Mouse (Mus musculus): ENCODE data around the gene Lrrc4c. TPM values are rescaled to one million over a fixed set of nuclear protein-coding genes. Genes with fewer than 3 reads are reported as not detected.

Gene Lrrc4c
- polyA plus RNA-seq, 1 experiment from 2014 or later = 0.58 TPM

DNA sequence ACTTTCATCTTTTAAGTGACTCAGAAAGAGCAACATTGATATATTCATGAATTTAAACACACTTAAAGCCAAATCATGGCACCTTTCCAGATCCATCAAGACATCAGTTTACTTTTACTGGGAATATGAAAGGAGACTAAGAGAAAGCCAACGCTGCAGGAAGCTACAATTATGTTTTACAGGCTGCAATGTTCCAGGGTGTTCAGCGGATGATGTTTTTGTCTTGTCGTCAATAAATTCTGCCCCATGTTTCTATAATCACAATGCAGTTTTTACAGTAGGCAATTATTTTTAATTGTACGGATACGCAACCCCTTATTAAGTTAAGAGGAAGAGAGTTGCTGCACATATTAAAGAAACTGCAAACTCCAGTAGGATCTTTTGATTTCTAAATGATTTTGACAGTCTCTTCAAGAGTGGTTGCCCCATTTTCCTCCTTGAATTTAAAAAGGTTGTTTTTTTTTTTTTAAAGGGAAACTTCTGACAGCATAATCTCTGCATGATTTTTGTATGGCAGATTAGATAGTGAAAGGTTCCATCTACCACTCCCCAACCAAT lies 532.9 kb downstream of the Lrrc4c start:
- Histone ChIP-seq H3K27me3 (ENCODE audit: control insufficient read depth, insufficient read depth, low read length) (no peaks in the 10 kb centered on the region), H3K36me3 (ENCODE audit: control insufficient read depth, insufficient read depth, low read length) (no peaks in the 10 kb centered on the region), H3K4me1 (ENCODE audit: control insufficient read depth, insufficient read depth, low read length) (no peaks in the 10 kb centered on the region), H3K9ac (ENCODE audit: low read depth, low read length) (no peak overlapping the region), H3K9me3 (ENCODE audit: control insufficient read depth, low read length) (no peaks in the 10 kb centered on the region), H3K27ac (ENCODE audit: low read depth, low read length) (no peak overlapping the region), H3K4me2 (replicated peaks; ENCODE audit: low read depth, low read length) (no peak overlapping the region), H3K4me3 (ENCODE audit: low read length) (no peak overlapping the region)
- 91% methylated on average over 5 of the region's 5 CpGs for WGBS
- no peak for ATAC-seq (ENCODE audit: low FRiP score, low TSS enrichment)

DNA sequence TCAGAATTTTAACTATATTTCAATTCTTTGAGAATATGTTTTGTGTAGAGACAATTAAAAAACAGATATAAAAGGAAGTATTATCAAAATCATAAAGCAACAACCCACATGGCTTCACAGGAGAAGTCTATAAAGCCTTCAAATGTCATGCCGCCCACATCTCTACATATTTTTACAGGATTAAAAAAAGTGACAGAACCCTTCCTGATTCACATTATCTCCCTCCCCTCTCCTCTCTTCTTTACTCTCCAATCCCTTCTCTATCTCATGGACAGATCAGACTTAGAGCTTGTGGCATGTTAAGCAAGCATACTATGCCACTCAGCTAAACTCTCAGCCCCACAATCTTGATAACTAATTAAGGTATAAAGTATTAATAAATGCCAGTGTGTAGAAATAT lies 535.8 kb downstream of the Lrrc4c start:
- no peaks in the 10 kb centered on the region for H3K27me3 ChIP-seq (ENCODE audit: control insufficient read depth, insufficient read depth, low read length)
- no peak for ATAC-seq (ENCODE audit: low FRiP score, low TSS enrichment)
- H3K9me3 ChIP-seq (ENCODE audit: control insufficient read depth, low read length) = no peaks in the 10 kb centered on the region
- no peak overlapping the region for H3K27ac ChIP-seq (ENCODE audit: low read depth, low read length)
- H3K9ac ChIP-seq (ENCODE audit: low read depth, low read length) = no peak overlapping the region
- 97% methylated on average over 1 of the region's 1 CpGs for WGBS
- H3K4me3 ChIP-seq (ENCODE audit: low read length) = no peak overlapping the region
- H3K4me1 ChIP-seq (ENCODE audit: control insufficient read depth, insufficient read depth, low read length) = no peaks in the 10 kb centered on the region
- H3K4me2 ChIP-seq (replicated peaks; ENCODE audit: low read depth, low read length) = no peak overlapping the region
- no peaks in the 10 kb centered on the region for H3K36me3 ChIP-seq (ENCODE audit: control insufficient read depth, insufficient read depth, low read length)

DNA sequence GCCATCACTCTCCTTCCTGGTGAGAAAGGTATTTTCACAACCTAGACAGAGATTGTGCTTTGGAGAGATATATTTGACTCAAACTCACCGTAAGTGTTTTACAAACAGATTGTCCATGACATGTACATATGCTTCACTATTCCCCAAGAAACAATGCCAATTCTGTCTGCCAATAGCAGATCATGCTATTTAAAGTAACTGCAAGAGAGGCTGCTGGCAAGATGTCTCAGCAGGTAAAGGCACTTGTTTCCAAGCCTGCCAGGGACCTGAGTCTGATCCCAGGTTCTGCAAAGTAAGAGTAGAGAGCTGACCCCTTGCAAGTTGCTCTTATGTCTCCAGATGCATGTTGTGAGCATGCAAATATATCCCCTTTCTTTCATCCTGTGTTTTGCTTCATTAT lies 558.1 kb downstream of the Lrrc4c start:
- H3K9ac ChIP-seq (ENCODE audit: low read depth, low read length) = no peak overlapping the region
- H3K4me3 ChIP-seq (ENCODE audit: low read length) = no peak overlapping the region
- H3K4me2 ChIP-seq (replicated peaks; ENCODE audit: low read depth, low read length) = no peak overlapping the region
- no peak overlapping the region for H3K27ac ChIP-seq (ENCODE audit: low read depth, low read length)
- no peaks in the 10 kb centered on the region for H3K36me3 ChIP-seq (ENCODE audit: control insufficient read depth, insufficient read depth, low read length)
- H3K4me1 ChIP-seq (ENCODE audit: control insufficient read depth, insufficient read depth, low read length) = no peaks in the 10 kb centered on the region
- 95% methylated on average over 1 of the region's 1 CpGs for WGBS
- no peaks in the 10 kb centered on the region for H3K9me3 ChIP-seq (ENCODE audit: control insufficient read depth, low read length)
- no peaks in the 10 kb centered on the region for H3K27me3 ChIP-seq (ENCODE audit: control insufficient read depth, insufficient read depth, low read length)
- ATAC-seq (ENCODE audit: low FRiP score, low TSS enrichment) = no peak

DNA sequence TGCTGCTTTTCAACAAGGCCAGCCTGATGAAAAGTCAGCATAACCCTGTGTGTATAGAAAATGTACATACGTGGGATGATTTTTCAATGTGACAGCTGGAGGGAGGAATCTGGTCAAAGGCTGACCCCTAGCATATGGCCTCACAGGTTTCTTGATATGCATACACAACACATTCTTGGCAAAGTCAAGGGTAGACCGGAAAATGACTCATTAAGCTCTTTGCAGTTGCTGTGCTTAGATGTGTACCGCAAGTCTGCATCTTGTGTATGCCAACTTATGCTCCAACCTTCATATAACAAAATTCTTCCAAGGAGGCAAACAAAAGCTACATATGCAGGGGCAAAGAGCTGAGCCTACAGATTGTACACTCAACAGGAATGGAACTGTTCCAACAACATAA lies 631.6 kb downstream of the Lrrc4c start:
- no peak overlapping the region for H3K27ac ChIP-seq (ENCODE audit: low read depth, low read length)
- H3K9ac ChIP-seq (ENCODE audit: low read depth, low read length) = no peak overlapping the region
- no peak for ATAC-seq (ENCODE audit: low FRiP score, low TSS enrichment)
- no peak overlapping the region for H3K4me3 ChIP-seq (ENCODE audit: low read length)
- H3K9me3 ChIP-seq (ENCODE audit: control insufficient read depth, low read length) = no peaks in the 10 kb centered on the region
- no peak overlapping the region for H3K4me2 ChIP-seq (replicated peaks; ENCODE audit: low read depth, low read length)
- no peaks in the 10 kb centered on the region for H3K27me3 ChIP-seq (ENCODE audit: control insufficient read depth, insufficient read depth, low read length)
- H3K36me3 ChIP-seq (ENCODE audit: control insufficient read depth, insufficient read depth, low read length) = no peaks in the 10 kb centered on the region
- WGBS = 79% methylated on average over 3 of the region's 3 CpGs
- H3K4me1 ChIP-seq (ENCODE audit: control insufficient read depth, insufficient read depth, low read length) = no peaks in the 10 kb centered on the region

DNA sequence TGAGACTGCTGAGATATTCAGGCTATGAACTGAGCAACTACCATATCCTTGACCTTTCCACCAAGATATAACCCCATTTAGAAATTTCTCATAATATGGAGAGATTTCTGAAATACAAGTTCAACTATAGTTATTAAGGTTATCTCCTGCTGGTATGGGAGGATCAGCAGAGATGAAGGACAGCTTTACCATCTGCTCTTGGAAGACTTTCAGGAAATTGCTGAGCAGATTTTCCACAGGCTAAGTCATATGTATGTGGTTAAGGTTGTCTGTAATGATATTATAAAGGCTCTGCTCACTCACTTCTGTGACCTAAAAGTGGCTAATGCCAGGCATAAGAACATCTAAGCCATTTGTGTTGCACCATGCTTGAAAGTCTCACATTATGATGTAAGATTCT lies 681.6 kb downstream of the Lrrc4c start:
- Histone ChIP-seq H3K9me3 (ENCODE audit: control insufficient read depth, low read length) (no peaks in the 10 kb centered on the region), H3K4me2 (replicated peaks; ENCODE audit: low read depth, low read length) (no peak overlapping the region), H3K36me3 (ENCODE audit: control insufficient read depth, insufficient read depth, low read length) (no peaks in the 10 kb centered on the region), H3K27me3 (ENCODE audit: control insufficient read depth, insufficient read depth, low read length) (no peaks in the 10 kb centered on the region), H3K4me3 (ENCODE audit: low read length) (no peak overlapping the region), H3K9ac (ENCODE audit: low read depth, low read length) (no peak overlapping the region), H3K4me1 (ENCODE audit: control insufficient read depth, insufficient read depth, low read length) (no peaks in the 10 kb centered on the region), H3K27ac (ENCODE audit: low read depth, low read length) (no peak overlapping the region)
- no peak for ATAC-seq (ENCODE audit: low FRiP score, low TSS enrichment)

DNA sequence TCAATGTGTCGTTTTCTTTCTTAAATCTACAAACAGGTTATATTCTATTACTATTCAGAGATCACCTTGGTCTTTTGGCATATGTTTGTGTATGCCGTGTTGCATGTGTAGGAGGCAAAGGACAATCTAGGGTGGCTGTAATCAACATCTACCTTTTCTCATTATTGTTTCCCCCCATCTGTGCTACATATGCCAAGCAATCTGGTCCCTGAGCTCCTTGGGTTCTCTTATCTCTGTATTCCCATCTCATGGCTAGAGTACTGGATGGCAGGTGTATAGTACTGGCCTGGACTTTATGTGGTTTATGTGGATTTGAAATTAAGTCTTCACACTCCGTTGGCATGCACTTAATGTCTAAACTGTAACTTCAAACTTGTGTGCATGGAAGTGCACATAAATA lies 700.4 kb downstream of the Lrrc4c start:
- H3K4me3 ChIP-seq (ENCODE audit: low read length) = no peak overlapping the region
- H3K9me3 ChIP-seq (ENCODE audit: control insufficient read depth, low read length) = no peaks in the 10 kb centered on the region
- no peak for ATAC-seq (ENCODE audit: low FRiP score, low TSS enrichment)
- no peaks in the 10 kb centered on the region for H3K27me3 ChIP-seq (ENCODE audit: control insufficient read depth, insufficient read depth, low read length)
- no peaks in the 10 kb centered on the region for H3K36me3 ChIP-seq (ENCODE audit: control insufficient read depth, insufficient read depth, low read length)
- H3K9ac ChIP-seq (ENCODE audit: low read depth, low read length) = no peak overlapping the region
- H3K4me1 ChIP-seq (ENCODE audit: control insufficient read depth, insufficient read depth, low read length) = no peaks in the 10 kb centered on the region
- 76% methylated on average over 3 of the region's 3 CpGs for WGBS
- H3K4me2 ChIP-seq (replicated peaks; ENCODE audit: low read depth, low read length) = no peak overlapping the region
- H3K27ac ChIP-seq (ENCODE audit: low read depth, low read length) = no peak overlapping the region

DNA sequence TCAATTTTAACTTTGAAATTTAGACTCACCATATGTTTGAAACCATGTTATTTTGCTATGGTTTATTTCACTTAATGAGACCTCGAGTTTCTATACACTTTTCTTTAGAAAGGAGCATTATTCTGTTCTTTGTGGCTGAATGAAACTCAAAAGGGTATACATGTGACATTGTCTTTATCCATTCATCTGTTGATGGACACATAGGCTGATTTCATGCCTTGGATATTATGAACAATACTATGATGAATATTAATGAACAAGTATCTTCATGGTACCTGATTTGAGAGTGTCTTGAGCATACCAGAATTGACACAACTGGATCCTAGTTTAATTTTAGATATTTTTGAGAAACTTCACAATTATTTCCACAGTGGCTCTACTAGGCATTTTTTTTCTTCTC lies 709.0 kb downstream of the Lrrc4c start:
- H3K4me1 ChIP-seq (ENCODE audit: control insufficient read depth, insufficient read depth, low read length) = no peaks in the 10 kb centered on the region
- no peak overlapping the region for H3K27ac ChIP-seq (ENCODE audit: low read depth, low read length)
- no peak overlapping the region for H3K9ac ChIP-seq (ENCODE audit: low read depth, low read length)
- no peak for ATAC-seq (ENCODE audit: low FRiP score, low TSS enrichment)
- no peak overlapping the region for H3K4me3 ChIP-seq (ENCODE audit: low read length)
- WGBS = 65% methylated on average over 1 of the region's 1 CpGs
- H3K27me3 ChIP-seq (ENCODE audit: control insufficient read depth, insufficient read depth, low read length) = no peaks in the 10 kb centered on the region
- no peaks in the 10 kb centered on the region for H3K9me3 ChIP-seq (ENCODE audit: control insufficient read depth, low read length)
- H3K36me3 ChIP-seq (ENCODE audit: control insufficient read depth, insufficient read depth, low read length) = no peaks in the 10 kb centered on the region
- no peak overlapping the region for H3K4me2 ChIP-seq (replicated peaks; ENCODE audit: low read depth, low read length)

DNA sequence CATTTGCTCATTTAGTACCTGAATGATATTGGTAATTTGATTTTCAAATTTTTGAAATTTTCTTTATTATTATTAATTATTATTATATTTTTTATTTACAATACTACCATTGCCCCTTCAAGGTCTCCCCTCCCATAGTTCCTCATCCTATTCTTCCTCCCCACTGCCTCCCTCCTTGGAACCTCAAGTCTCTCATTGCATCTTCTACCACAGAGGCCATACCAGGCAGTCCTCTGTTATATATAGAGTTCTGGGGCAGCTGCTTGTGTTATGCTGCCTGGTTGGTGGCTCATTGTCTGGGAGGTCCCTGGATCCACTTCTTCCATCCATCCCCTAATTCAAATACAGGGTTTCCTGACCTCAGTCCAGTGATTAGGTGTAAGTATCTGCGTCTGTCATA lies 709.6 kb downstream of the Lrrc4c start:
- no peak overlapping the region for H3K4me3 ChIP-seq (ENCODE audit: low read length)
- H3K9me3 ChIP-seq (ENCODE audit: control insufficient read depth, low read length) = no peaks in the 10 kb centered on the region
- no peak overlapping the region for H3K9ac ChIP-seq (ENCODE audit: low read depth, low read length)
- no peak for ATAC-seq (ENCODE audit: low FRiP score, low TSS enrichment)
- H3K4me2 ChIP-seq (replicated peaks; ENCODE audit: low read depth, low read length) = no peak overlapping the region
- H3K27me3 ChIP-seq (ENCODE audit: control insufficient read depth, insufficient read depth, low read length) = no peaks in the 10 kb centered on the region
- H3K36me3 ChIP-seq (ENCODE audit: control insufficient read depth, insufficient read depth, low read length) = no peaks in the 10 kb centered on the region
- H3K4me1 ChIP-seq (ENCODE audit: control insufficient read depth, insufficient read depth, low read length) = no peaks in the 10 kb centered on the region
- H3K27ac ChIP-seq (ENCODE audit: low read depth, low read length) = no peak overlapping the region
- WGBS = 94% methylated on average over 1 of the region's 1 CpGs

DNA sequence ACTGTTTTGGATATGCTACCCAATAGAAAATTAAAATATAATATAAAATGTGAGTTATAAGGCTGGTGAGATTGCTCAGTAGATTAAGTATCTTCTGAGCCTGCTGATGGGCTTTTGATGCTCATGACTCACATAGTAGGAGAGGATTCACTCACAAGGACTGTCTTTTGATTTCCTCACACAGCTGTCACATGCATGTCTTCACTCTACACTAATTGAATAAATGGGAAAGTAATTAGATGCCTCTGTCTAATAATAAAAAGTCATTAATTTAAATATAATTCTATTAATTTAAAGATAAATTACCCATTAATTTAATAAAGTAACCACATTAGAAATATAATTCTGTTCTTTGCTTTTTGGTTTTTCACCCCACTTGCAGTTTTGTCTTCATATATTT lies 718.4 kb downstream of the Lrrc4c start:
- Histone ChIP-seq H3K4me1 (ENCODE audit: control insufficient read depth, insufficient read depth, low read length) (no peaks in the 10 kb centered on the region), H3K4me3 (ENCODE audit: low read length) (no peak overlapping the region), H3K27ac (ENCODE audit: low read depth, low read length) (no peak overlapping the region), H3K4me2 (replicated peaks; ENCODE audit: low read depth, low read length) (no peak overlapping the region), H3K27me3 (ENCODE audit: control insufficient read depth, insufficient read depth, low read length) (no peaks in the 10 kb centered on the region), H3K36me3 (ENCODE audit: control insufficient read depth, insufficient read depth, low read length) (no peaks in the 10 kb centered on the region), H3K9me3 (ENCODE audit: control insufficient read depth, low read length) (no peaks in the 10 kb centered on the region), H3K9ac (ENCODE audit: low read depth, low read length) (no peak overlapping the region)
- no peak for ATAC-seq (ENCODE audit: low FRiP score, low TSS enrichment)
